Mouse (Mus musculus): ENCODE measurements around the gene Dtnb.
"Not testable (repeated sequence)": the region's sequence is repeated elsewhere in the genome, so short reads cannot be mapped to it uniquely, and the experiment has no call there.

The Dtnb gene

GRCm38 (mm10) chr12:3660985-3661635, 88.9 kb downstream of the Dtnb start:
- peak in 1 of 2 experiments; percentile 23 for DNase-seq

- no peak for DNase-seq
These were observed 90.5 kb downstream of the Dtnb start for GRCm38 (mm10) chr12:3662660-3663059.

- no peak for DNase-seq
These were observed 91.2 kb downstream of the Dtnb start for GRCm38 (mm10) chr12:3663386-3663785.

DNA sequence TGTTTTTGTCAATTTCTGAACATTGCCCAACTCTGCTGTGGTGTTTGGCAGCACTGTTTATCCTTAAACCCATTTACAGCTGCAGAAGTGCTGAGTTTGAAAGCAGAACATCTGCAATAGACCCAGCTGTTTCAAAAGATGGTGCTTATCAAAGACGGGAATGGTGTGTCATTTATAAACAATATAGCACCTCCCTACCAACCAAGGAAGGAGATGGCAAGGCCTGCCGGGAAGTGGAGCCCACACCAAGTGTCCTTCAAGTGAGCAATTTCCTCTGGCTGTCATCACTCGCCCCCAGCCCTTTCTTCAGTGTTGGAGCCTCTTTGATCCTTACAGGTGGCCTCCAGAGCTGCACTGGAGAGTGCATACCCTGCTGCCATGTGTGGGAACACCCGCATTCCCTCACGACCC, 97.8 kb downstream of the Dtnb start:
- DNase-seq = no peak

- no peak for DNase-seq
These were observed 98.9 kb downstream of the Dtnb start for GRCm38 (mm10) chr12:3671117-3671516.

GRCm38 (mm10) chr12:3672786-3673185, 100.6 kb downstream of the Dtnb start:
- no peak for DNase-seq

DNA sequence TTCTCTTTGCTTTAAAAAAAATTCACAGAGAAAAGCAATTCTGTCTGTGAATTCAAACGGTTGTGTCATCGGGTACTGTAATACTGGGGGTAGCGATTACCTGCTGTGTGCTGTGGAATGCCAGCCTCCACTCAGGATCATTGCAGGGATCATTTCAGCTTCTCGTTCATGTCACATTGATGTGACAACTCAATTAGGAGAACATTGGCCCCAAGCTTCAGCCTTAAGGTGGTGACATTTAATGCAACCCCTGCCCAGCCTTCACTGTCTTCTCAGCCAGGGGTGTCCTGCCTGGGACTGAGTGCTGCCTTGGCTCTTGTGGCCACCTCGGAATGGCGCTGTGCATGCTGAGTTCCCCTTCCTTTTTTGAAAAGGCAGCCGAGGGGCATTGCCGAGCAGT, 101.7 kb downstream of the Dtnb start:
- no peak for DNase-seq

GRCm38 (mm10) chr12:3674913-3675312, 102.7 kb downstream of the Dtnb start:
- DNase-seq = no peak

DNA sequence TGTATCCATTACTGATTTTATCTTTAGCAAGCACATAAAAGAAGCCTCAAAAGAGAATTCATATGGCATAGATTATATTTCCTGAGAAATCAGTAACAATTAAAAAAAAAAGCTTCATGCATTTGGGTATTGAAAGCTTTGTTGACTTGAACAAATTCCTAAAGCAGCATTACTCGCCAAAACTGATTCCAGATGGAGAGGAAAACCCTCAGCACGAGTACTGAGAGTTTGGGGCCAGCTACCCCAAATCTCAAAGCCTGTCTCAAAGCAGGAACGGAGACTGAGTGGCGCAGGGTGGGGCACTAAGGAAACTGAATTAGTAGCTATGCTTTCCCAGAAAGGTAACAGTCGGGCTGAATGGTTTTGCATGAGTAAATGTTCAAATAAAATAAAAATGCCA, 108.5 kb downstream of the Dtnb start:
- DNase-seq = no peak

DNA sequence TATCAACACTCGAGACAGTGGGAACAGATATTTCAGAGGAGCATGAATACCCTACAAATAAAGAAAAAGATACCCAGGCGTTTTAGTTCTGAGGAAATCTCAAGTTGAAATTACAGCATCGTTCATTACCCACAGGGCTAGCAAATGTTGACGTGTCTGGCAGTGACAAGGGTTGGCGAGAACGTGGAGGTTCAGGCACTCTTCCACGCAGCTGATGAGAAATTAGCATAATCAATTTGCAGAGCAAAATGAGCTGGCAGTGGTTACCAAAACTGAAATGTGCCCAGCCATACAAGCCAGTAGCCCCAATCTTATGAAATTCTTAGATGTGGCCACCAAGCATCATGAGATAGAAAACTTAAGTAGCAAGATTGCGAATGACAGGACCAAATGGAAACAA, 110.9 kb downstream of the Dtnb start:
- DNase-seq = no peak

GRCm38 (mm10) chr12:3686419-3686940, 114.3 kb downstream of the Dtnb start:
- no peak for DNase-seq

DNA sequence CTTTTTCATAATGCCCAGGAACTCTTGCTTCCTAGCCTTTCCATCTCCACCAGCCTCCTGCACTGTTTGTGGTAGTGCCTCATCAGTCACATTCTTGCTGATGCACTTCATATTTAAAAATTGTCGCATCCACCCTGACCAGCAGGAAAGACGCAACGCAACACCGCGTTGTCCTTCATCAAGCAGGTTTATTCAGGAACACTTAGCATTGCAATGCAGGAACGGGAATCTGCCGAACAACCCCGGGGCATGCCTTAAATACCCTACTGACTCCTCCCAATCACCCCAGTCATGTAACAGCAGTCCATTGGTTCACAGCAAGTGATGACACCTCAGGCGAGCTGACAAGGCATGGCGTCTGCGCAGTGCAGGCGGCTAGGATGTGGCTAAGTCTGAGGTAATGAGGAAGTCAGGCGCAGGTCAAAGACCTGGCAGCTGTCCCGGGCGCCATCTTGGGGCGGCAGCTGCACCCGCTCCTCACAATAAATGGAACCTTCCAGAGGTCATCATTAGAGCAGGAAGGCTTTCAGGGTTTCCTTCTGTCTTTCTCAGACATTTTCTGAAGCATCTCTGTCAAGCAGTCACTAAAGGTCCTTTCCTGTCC, 118.8 kb downstream of the Dtnb start:
- DNase-seq = not testable (repeated sequence)

- no peak for DNase-seq
These were observed 120.7 kb downstream of the Dtnb start for GRCm38 (mm10) chr12:3692795-3693392.

GRCm38 (mm10) chr12:3695741-3696501, 123.7 kb downstream of the Dtnb start:
- peak in 1 of 2 experiments; percentile 37 for DNase-seq

- DNase-seq = no peak
These were observed 128.3 kb downstream of the Dtnb start for GRCm38 (mm10) chr12:3700503-3700902.

- DNase-seq = no peak
These were observed 130.7 kb downstream of the Dtnb start for GRCm38 (mm10) chr12:3702903-3703302.

GRCm38 (mm10) chr12:3719151-3719721, 147.1 kb downstream of the Dtnb start:
- no peak for DNase-seq

GRCm38 (mm10) chr12:3720527-3720926, 148.3 kb downstream of the Dtnb start:
- no peak for DNase-seq

DNA sequence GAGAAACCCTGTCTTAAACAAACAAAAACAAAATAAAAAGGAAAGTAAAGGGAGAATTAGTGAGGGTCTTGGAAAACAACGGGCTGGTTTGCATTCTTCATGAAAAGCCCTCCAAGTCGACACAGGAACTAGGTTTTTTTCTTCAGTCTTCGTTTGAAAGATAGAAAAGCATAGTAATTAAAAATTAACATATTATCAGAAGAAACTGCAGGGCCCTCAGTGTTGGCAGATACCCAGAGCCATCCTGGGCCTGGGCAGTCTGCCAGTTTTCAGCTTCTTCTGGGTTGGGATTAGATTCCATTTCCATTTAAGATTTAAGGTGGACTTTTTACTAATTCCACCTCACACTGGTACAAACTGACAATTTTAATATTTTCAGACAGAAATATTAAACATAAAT, 151.6 kb downstream of the Dtnb start:
- no peak for DNase-seq

GRCm38 (mm10) chr12:3724822-3725370, 152.7 kb downstream of the Dtnb start:
- DNase-seq = no peak

DNA sequence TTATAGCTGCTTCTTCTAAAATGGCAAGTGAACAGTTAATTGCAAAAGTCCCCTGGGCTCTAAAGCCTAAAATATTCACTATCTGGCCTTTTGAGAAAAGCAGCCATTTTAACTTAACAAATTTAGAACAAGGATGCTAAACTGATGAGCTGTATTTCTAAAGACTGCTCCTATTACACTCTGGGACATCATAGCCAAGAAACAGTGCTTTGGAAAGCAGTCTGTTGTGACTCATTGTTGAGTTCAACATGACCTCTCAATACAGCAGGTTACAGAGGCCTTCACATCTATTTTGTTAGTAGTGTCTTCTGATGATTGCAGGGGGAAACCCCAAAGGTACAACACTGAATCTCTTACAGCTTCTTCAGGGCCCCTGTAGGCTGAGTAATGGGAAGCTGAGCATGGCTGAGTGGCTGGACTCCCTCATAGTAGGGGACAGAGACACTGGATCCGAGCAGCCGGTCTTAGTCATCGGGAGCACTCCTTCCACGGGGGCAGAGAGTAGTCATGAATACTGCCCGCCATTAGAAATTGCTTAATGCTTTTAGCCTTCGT, 157.4 kb downstream of the Dtnb start:
- DNase-seq = no peak

DNA sequence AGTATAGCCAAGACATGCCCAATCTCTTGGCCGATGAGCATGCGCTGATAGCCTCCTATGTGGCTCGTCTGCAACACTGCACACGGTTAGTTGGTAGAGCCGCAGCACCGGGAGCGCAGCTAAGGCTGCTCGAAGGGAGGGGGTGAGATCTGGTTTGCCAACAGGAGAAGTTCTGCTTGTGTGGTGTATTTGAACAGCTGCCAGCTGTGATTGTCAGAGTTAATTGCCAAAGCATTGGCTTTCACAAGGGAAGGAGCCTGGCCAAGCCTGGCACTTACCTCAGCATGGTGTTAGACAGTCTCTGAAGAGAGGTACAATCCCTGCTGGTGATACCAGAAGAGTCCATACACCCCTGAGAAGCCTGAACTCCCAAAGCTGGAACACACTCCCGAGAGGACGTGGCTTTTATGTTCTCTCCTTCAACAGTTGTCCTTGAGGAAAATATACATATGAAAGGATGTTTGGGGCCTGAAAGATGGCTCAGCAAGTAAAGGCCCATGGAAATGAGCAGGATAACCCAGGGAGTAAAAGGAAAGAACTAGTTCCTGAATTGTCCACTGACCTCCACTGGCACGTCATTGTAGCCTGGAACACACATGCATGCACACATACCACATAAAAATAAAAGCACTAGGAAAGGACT, 160.6 kb downstream of the Dtnb start:
- DNase-seq = peak; percentile 17 to 42

Measured in lung, adult 18-20 months (tissue).